In the genomic region with DNA sequence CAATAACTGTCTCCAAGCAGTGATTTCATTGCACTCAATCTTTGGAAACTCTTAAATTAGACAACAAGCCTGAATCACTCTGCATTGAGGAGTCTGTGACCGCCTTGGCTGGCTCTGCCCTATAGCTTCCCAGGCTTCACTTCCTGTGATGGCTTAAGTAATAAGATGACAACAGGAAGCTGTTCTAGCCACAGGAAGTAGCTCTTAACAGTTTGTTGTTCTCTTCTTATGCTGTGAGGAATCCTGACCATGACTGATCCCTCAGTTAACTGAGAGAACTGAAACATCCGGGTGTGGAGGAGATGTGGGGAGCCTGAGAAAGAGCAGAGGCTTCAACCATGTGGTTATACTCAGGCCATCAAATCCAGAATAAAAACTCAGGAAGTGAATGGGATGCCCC, we compare ENCODE assay signal across 16 mouse cellular contexts.
DNase-seq lines count a peak whose midpoint lies in the region; ATAC-seq lines count a peak whose summit lies in the region.
"Had no signal": no experiment of that assay in that cellular context is flagged by ENCODE, and none has a peak within 500 bp of the region (broad histone marks: within the 10 kb centered on the region; RNA-seq: fewer than 3 reads in every experiment).

No protein-coding gene starts in this region.

- no peak overlapping the region for H3K4me3 ChIP-seq in limb, embryonic 10.5 days
- H3K4me3 ChIP-seq in midbrain, embryonic 11.5 days (ENCODE audit: low read depth, low read length), result no peak overlapping the region
- H3K4me3 ChIP-seq: heart, embryonic 15.5 days; hindbrain, embryonic 15.5 days; kidney, embryonic 15.5 days; limb, embryonic 13.5 days had no signal

- H3K9ac ChIP-seq in midbrain, embryonic 11.5 days (ENCODE audit: low read length), result no peak overlapping the region
- H3K9ac ChIP-seq: heart, embryonic 15.5 days; hindbrain, embryonic 15.5 days; kidney, embryonic 15.5 days; limb, embryonic 13.5 days had no signal

- no peak overlapping the region for H3K4me2 ChIP-seq in midbrain, embryonic 11.5 days
- H3K4me2 ChIP-seq: heart, embryonic 15.5 days; hindbrain, embryonic 15.5 days; kidney, embryonic 15.5 days; limb, embryonic 13.5 days had no signal

- H3K4me1 ChIP-seq in limb, embryonic 10.5 days, result peaks cover 36% of the 10 kb centered on the region
- no peaks in the 10 kb centered on the region for H3K4me1 ChIP-seq in midbrain, embryonic 11.5 days (ENCODE audit: control insufficient read depth, insufficient read depth, low read length)
- H3K4me1 ChIP-seq: heart, embryonic 15.5 days; hindbrain, embryonic 15.5 days; kidney, embryonic 15.5 days had no signal

- no peaks in the 10 kb centered on the region for H3K9me3 ChIP-seq in limb, embryonic 10.5 days (replicated peaks)
- H3K9me3 ChIP-seq in midbrain, embryonic 11.5 days (ENCODE audit: control insufficient read depth, low read length), result no peaks in the 10 kb centered on the region
- H3K9me3 ChIP-seq: heart, embryonic 15.5 days; hindbrain, embryonic 15.5 days; kidney, embryonic 15.5 days; limb, embryonic 13.5 days had no signal

- H3K27ac ChIP-seq in limb, embryonic 10.5 days, result peak overlapping the region; percentile 50; the same call in 1 of the 2 replicates
- H3K27ac ChIP-seq in midbrain, embryonic 11.5 days (ENCODE audit: low read depth, low read length), result no peak overlapping the region
- H3K27ac ChIP-seq: heart, embryonic 15.5 days; hindbrain, embryonic 15.5 days; kidney, embryonic 15.5 days; limb, embryonic 13.5 days; macrophage had no signal

- H3K27me3 ChIP-seq in limb, embryonic 10.5 days (ENCODE audit: low read depth, poor library complexity, severe bottlenecking), result peaks cover 13% of the 10 kb centered on the region; the same call in 1 of the 2 replicates
- no peaks in the 10 kb centered on the region for H3K27me3 ChIP-seq in midbrain, embryonic 11.5 days (ENCODE audit: control insufficient read depth, insufficient read depth, low read length)
- H3K27me3 ChIP-seq: heart, embryonic 15.5 days; hindbrain, embryonic 15.5 days; kidney, embryonic 15.5 days had no signal

- no peak for ATAC-seq in monocyte, adult 5-6 weeks (replicated peaks; ENCODE audit: insufficient number of reproducible peaks, low FRiP score, low TSS enrichment, poor library complexity, severe bottlenecking)
- no peak for ATAC-seq in midbrain, embryonic 11.5 days (ENCODE audit: low FRiP score)

- DNase-seq in monocyte, adult 2 months (ENCODE audit: low read depth in 1 of 2, low spot score in 2 of 2), result peak; percentile 1 to 27
- DNase-seq in T-cell, adult 2 months (ENCODE audit: low spot score), result peak; percentile 46
- DNase-seq in limb, embryonic 10.5 days (ENCODE audit: low spot score), result no peak
- peak; percentile 28 for DNase-seq in thymus, postnatal 0 days (ENCODE audit: low spot score)
- DNase-seq in layer of hippocampus, adult 18-20 months (ENCODE audit: low spot score in 2 of 2), result no peak
- no peak for DNase-seq in midbrain, embryonic 11.5 days (ENCODE audit: low spot score, missing footprints)
- DNase-seq in kidney, postnatal 25 days, result no peak
- DNase-seq: cerebellum, adult 9-11 months; gastrocnemius, postnatal 25 days; right cerebral cortex, postnatal 25 days had no signal

- 70% methylated on average over 2 of the region's 2 CpGs for WGBS in limb, embryonic 10.5 days
- WGBS in midbrain, embryonic 11.5 days, result 78% methylated on average over 2 of the region's 2 CpGs

- no peaks in the 10 kb centered on the region for H3K36me3 ChIP-seq in limb, embryonic 10.5 days
- no peaks in the 10 kb centered on the region for H3K36me3 ChIP-seq in midbrain, embryonic 11.5 days (ENCODE audit: control insufficient read depth, insufficient read depth, low read length)
- H3K36me3 ChIP-seq: heart, embryonic 15.5 days; hindbrain, embryonic 15.5 days; kidney, embryonic 15.5 days; limb, embryonic 13.5 days had no signal

Comparison
In these comparisons a context has a peak if more than half of its experiments do, and no peak if none do; other contexts are left out.
1. DNase-seq: peak in monocyte, adult 2 months (2 of 2), T-cell, adult 2 months (single experiment) and thymus, postnatal 0 days (single experiment); none in limb, embryonic 10.5 days (single experiment), layer of hippocampus, adult 18-20 months (0 of 2), midbrain, embryonic 11.5 days (single experiment) and kidney, postnatal 25 days (0 of 2).